Mouse (Mus musculus) left cerebral cortex, adult 18-20 months (tissue): ENCODE results near the gene Stxbp1. TPM values are rescaled to one million over a fixed set of nuclear protein-coding genes. Genes with fewer than 3 reads are reported as not detected.
A peak's percentile ranks its signal among the peaks of the same experiment; 100 is the strongest.

Experiments
- DNase-seq, 2 experiments: peaks; one replicate each; pipeline ENCODE4 v3.0.0; 2021 to 2022; ENCODE audit warnings: low spot score in 2 of 2, mixed read lengths in 1 of 2
- total RNA-seq, 2 experiments: library from RNA; stranded (reverse); gene quantifications; 2 replicates each; pipeline ENCODE4 v1.2.3; 2021

Stxbp1 gene
- total RNA-seq, 2 experiments from 2014 or later = 951 to 1,006 TPM

DNA sequence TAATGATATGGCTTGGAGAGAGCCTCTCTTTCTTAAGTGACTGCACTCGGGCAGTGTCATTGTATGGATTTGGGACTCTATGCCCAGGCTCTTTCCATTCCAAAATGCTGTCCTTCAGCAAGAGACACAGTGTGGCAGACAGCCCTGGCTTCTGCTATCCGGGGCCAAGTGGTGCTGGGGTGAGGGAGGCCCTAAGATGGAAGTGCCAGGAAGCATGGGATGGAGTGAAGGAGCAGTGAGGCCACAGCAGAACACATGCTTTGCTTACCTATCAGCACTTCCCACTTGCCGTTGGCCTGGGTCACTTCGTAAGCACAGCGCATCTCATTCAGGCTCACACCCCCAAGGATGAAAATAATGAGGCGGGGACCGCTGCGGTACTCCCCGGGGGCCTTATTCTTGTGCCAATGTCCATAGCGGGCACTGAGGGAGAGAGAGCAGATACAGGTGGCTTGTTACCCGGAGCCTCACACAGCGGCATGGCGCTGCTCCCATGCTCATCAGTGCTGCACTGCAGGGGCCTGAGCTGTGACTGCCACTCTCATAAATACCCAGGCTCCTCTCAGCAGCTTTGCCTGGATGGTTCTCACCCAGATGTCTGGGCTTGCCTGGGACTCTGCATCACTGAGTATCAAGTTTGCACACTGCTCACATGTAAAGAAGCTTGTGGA, 51.2 kb downstream of the Stxbp1 start:
- no peak for DNase-seq

DNA sequence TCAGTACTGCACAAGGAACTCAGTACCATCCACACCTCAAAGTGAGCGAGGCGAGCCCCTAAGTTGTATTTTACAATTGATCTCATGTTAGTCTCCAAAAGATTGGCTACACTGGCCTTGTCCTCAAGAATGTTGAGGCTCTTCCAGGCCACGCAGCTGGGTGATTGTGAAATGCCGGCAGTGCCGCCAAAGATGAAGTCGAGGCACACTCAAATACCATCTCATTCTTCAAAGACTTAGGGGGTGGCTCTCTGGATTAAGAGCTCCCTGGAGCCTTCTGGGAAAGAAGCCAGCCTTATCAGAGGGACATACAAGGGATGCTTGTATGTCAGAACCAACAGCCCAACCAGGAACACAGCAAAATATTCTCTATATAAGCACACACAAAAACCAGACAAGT, 55.7 kb downstream of the Stxbp1 start:
- DNase-seq = no peak

DNA sequence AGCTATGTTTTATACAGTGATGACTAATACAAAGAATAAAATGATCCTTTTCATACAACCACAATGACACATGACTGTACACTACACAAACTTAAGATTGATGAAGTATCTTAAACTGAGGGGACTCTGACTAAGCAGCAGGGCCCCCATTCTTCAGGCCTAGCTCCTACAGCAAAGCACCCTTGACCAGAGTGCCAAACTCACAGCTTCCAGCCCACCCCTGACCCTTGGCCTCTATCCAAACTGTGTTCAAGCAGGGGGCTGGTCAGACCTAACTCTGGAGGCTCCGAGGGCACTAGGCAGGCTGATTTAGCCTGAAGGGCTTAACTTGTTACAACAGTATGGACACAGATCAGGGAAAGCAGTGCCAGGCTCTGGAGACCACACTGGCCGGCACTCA, 58.5 kb downstream of the Stxbp1 start:
- no peak for DNase-seq

DNA sequence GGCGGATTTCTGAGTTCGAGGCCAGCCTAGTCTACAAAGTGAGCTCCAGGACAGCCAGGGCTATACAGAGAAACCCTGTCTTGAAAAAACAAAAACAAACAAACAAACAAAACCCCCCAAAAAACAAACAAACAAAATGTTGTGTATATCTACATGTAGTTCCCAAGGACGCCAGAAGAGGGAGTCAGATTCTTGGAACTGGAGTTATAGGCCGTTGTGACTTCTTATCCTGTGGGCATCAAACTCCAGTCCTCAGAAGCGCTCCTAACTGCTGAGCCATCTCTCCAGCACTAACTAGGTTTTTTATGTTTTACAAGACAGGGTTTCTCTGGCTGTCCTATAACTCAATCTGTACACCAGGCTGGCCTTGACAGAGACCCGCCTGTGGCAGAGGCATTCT, 59.9 kb downstream of the Stxbp1 start:
- no peak for DNase-seq

DNA sequence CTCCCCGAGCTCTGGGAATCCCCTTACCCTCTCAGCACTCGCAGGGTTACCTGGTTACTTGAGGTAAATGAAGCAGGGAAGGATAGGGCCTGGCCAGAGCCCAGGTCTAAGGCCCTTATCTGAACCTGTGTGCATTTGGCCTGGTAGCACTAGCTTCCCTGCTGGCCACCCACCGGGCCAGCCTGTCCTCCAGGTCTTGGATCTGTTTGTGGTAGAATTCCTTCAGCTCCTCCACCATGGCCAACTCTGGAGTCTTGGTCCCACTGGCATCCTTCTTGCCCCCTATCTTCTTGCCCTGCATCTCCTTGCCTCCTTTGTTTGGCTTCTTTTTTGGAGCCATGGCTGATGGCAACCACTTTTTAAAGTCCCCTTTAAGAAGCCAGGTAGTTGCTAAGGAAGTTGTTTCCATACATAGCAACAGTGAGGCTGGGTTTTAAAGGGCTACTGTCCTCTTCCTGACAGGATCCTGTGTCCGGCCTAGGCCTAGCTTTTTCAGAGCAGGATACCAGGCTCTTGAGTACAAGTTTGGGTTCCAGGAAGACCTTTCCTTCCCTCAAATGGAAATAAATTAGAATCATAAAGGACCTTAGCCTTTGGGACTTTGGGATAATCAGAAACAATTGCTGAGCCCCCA, 62.9 kb downstream of the Stxbp1 start, which contains the start of gene Cfap157:
Gene Cfap157 (minus strand): TSS at position 381 of the 634 bp plus-strand sequence.
- DNase-seq = no peak

DNA sequence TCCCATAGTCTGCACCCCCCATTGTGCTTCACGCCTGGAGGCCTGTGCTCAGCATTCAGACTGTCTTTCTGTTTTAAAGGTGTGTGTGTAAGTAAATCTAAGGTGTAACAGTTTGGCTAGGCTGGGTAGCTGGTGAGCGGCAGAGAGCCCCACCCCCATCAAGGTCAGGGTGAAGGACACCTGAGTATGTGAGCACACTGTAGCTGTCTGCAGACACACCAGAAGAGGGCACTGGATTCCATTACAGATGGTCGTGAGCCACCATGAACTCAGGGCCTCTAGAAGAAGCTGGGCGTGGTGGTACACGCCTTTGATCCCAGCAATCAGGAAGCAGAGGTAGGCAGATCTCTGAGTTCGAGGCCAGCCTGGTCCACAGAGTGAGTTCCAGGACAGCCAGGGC, 65.3 kb downstream of the Stxbp1 start:
- DNase-seq = no peak

DNA sequence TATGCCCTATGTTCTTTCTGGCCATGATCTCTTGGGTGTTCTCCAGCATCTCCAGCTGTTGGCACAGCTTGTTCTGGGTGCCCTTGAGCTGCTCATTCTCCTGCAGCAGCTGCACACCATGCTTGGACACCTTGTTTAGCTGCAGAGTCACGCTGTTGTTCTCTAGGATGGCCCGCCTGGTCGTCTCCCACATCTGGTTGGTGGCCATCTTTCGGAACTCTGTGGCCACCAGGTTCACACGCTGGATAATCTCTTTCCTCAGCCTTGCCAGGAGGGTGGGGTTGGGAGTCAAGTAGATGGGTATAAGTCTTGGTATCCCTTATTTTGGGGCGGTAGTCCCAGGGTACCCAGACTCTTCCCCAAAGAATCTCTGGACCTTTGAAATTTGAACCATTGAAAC, 67.3 kb downstream of the Stxbp1 start:
- no peak for DNase-seq

DNA sequence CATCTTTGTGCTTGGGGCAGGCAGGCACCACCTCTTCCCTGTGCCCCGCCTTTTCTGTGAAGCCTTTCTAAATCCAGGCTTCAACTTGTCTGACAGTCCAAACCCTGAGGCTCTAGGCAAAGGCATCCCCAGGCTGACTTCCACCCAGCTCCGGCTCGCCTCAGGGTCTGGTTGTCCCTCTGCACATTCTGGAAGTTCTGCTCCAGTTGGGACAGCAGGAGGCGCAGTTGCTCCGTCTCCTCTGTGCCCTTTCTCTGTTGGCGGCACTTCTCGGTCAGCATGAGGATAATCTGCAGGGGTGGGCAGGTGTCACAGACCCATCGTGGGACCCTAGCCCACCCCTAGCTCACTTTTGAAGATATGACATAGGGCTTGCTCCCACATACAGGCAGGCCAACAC, 67.9 kb downstream of the Stxbp1 start:
- peak; percentile 65 to 70 for DNase-seq

DNA sequence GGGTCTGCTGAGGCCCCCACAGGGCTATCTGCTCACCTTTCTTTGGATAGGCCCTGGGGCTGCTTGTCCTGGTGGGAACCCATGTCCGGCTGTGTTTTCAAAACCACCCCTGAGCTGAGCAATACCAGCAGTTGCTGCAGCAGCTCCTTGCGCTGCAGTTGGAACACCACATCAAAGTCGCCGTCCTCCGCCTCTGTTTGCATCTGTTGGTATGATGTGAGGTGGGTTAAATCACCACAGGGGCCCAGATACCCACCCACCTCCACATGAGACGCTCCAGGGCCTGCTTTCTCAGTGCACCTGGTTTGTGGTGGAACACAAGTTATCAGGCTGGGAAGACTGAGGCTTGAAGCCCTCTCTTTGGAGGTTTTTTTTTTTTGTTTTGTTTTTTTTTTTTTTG, 69.0 kb downstream of the Stxbp1 start:
- no peak for DNase-seq

DNA sequence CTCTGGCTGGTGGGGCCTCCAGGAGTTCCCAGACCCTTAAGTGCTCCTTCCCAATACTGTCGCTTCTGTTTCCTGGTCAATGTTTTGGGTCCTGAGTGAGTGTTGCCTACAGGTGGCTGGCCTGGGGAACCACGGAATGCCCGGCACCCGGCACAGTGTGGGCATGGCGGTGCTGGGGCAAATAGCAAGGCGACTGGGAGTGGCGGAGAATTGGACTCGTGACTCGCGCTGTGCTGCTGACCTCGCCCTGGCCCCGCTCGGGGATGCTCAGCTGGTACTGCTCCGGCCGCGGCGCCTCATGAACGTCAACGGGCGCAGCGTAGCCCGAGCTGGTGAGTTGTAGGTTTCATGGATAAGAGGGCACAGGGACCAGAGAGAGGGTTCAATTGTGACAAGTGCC, 70.9 kb downstream of the Stxbp1 start:
- DNase-seq = no peak

DNA sequence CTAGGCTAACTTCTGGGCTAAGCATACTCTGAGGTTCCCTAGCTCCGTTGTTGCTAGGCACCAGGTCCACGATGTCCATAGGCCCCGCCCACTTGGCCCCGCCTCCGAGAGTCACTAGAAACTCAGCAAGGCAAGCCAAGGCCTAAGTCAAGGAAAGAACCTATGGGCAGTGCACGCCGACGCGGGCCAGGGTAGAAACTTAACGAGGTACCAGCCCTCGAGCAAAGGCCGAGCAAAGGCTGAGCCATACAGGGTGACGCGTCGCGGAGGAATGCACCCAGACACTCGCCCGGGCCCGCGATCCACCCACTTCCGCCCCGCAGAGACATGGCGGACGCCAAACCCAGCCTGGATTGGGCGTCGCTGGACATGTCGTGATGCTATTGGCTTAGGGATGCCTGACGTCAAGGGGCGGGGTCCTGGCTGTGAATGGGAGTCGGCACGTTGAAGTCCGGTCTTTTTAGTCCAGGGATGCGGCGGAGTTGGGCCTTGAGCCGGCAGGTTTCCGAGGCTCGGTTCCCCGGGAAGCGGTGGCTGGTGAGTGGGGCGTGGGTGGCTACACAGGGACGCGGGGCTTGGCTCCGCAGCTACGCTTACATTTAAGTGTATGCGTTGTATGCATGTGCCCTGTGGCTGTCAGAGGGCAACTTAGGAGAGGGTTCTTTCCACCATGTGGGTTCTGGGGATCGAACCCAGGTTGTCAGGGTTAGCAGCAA, 71.5 kb downstream of the Stxbp1 start, which contains the start of the genes Ttc16 and Ptrh1:
Gene Ttc16 (minus strand): TSS at position 275 of the 716 bp plus-strand sequence.
Gene Ptrh1 (plus strand): TSS at position 428 of the 716 bp plus-strand sequence.
- DNase-seq = peak; percentile 96 to 98

DNA sequence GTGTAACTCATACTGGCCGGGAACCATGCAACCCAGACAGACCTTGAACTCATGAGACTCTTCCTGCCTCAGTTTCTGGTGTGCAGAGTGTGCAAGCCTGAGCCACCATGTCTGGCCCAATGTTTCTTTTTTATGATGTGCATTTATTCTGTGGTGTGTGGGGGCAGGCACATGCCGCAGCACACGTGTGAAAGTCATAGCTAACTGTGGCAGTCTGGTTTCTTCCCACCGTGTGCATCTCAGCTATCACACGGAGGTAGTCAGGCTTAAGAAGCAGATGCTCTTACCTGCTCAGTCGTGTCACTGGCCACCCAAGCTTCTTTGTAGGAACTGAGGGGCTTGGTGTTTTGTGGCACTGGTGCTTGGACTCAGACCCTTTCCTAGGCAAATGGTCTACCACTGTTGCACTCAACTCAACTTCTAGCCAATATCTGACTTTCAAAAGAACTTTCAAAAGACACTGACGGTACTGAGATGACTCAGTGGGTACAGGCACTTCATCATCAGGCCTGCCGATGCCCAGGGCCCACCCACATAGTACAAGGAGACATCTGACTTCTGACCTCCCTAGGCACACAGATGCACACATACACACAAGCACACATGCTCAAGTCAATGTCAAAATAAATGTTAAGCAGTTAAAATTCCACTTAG, 74.3 kb downstream of the Stxbp1 start:
- no peak for DNase-seq

DNA sequence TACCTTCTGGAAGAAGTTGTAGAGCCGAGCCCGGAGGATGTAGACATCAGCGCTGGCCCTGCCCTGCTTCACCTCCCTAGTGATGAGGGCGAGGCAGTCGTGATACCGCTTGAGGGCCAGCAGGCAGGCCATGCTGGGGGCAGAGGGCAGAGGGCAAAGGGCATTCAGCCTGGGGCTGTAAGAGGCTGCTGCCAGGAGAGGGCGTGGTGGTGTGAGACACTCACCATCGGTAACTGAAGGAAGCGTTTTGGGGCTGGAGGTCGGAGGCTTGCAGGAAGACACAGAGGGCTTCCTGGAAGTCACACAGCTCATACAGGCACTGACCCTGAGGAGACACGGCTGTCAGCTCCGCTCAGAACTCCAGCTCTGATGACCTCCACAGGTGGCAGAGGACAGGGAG, 75.2 kb downstream of the Stxbp1 start:
- DNase-seq = no peak

DNA sequence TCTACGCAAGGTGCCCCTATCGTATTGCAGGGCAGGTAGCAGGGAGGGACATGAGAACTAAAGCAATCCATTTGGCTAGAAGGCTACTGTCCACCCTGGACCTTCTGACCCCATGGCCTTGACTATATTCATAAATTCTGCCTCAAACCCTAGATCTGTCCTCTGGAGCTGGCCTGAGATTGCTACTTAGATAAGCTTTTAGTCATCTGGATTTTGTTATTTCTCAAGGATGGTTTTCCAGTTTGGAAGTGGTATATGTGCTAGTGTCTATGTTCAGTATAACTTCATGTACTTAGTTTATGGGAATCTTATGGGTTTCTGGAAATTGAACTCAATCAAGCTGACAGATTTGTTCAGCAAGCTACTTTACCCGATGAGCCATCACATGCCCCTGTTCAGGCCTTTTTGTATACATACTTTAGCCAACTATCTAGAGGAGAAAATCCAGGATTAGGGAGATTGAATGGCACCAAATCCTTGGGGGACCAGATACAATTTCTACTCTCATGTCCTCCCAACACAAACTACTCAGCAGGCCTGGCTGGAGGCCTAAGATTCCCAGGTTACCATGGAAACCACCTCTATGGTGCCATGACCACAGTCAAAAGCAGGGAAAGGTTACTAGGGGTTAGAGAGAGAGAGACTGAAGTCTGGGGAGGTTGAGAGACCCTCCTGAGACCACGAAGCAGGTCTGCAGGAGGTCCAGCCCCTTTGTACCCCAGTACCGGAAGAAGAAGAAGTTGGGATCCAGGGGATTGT, 77.5 kb downstream of the Stxbp1 start:
- DNase-seq = no peak

DNA sequence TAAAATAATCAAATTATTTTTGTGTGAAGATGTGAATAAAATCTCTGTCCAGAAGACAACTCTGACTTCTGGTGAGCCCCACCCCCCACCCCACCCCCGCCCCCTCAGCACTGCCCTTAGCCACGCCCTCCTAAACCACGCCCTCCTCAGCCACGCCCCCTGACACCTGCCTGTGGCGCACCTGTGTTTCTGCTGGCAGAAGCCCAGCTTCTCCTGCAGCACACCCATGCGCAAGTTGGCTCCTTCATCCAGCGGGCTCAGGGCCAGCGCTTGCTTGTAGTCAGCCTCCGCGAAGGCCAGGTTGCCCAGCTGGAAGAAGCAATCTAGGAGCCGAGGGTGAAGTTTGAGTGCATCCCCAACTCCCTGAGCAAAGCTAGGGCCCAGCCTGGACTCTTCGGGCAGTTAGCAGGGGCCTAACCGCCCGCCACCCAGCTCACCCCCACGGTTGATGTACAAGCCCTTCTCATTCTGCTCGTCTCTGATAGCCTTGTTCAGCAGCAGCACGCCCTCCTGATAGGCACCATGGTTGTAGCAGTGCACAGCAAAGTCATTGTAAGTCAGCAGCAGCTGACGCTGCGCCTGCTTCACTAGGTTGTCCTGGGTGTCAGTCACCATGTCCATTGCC, 78.3 kb downstream of the Stxbp1 start:
- DNase-seq = no peak

DNA sequence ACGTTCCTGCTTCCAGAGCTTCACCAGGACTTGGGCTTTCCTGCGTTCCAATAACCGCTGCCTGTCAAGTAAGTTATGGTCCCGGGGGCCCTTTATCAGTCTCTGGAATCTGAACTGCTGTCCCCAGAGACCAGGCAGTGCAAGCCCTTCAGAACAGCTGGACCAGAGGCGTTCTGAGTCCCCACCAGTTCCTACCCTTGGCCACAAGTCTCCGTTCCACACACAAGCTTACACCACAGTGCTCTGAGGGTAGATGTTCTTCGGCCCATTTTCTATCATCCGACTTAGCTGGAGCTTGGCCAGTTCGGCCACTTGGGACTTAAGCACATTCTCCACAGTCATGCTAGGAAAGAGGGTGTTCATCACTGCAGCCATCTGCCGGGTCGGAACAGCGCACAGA, 79.8 kb downstream of the Stxbp1 start:
- no peak for DNase-seq

DNA sequence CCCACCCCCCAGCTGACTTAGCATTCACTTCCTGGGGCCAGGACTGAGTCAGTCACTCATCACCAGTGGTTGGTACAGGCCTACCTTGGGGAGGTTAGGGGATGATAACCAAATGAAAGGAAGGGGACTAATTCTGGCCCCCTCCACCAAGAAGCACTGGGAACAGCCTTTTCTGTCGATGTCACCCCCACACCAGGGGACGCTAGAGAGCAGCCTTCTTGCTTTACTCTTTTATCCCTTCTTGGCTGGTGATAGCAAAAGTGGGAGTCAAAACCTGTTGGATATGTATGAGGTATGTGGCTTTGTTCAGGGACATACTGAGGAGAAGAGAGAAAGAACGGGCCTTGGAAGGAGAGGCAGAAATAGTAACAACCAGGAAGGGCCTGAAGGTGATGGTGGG, 83.7 kb downstream of the Stxbp1 start:
- no peak for DNase-seq

DNA sequence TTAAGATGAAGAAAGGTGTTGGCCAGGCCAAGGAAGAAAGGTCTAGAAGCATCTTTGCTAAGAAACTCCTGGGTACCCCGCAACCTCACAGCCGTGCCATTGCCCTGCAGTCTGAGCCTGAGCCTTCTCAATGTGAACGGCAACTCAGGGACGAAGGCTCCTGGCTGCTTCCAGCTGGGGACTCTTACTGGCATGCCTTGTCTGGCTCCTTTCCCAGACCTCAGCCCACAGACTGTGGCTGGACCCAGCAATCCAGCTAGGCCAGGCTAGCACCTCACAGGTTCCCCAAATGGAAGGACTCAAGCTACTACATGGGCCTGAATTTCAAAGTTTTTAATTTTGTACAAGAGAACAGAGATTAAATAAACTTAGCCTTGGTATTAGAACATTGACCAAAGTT, 85.2 kb downstream of the Stxbp1 start:
- peak in 1 of 2 experiments; percentile 37 for DNase-seq

DNA sequence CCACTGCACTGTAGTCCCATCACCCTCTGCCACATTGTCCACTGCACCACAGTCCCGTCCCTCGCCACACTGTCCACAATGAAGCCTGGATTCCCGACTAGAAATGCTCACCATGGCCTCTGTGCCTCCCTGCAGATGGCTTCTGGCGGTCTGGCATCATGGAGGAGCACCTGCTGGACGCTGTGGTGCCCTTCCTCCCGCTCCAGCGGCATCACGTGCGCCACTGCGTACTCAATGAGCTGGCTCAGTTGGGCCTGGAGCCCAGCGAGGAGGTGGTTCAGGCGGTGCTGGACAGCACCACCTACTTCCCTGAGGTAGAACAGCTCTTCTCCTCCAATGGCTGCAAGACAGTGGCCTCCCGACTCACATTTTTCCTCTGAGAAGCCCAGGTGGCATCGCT, 85.7 kb downstream of the Stxbp1 start:
- DNase-seq = peak; percentile 45 to 52

DNA sequence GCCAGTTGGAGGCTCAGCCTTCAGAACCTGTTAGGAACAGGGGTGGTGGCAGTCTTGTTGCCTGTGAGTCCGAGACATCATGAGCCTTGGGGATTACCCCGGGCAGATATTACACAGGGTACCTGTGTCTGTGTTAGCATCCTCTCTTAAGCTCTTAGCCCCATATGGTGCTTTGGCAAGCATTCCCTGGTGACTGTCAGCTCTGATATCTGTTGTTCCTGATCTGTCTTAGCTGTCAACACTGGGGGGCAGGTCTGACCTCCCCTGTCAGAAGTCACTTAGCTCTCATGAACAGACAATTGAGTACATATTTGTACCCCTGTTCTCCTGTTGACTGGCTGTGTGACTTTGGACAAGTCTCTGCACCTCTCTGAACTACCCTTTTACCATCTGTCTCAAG, 88.0 kb downstream of the Stxbp1 start:
- no peak for DNase-seq

DNA sequence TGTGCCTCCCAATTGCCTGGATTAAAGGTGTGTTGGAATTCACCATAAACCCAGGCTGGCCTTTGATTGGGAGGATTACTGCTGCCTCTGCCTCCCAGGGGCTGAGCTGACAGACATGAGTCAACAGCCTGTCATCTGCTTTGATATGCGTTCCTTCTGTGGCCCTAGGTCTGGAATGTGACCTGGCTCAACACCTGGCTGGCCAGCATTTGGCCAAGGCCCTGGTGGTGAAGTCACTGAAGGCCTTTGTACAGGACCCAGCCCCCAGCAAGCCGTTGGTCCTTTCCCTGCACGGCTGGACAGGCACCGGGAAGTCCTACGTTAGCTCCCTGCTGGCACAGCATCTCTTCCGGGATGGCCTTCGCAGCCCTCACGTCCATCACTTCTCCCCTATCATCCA, 88.5 kb downstream of the Stxbp1 start:
- no peak for DNase-seq
